ENCODE assay signal across 17 mouse cellular contexts in the genomic region with DNA sequence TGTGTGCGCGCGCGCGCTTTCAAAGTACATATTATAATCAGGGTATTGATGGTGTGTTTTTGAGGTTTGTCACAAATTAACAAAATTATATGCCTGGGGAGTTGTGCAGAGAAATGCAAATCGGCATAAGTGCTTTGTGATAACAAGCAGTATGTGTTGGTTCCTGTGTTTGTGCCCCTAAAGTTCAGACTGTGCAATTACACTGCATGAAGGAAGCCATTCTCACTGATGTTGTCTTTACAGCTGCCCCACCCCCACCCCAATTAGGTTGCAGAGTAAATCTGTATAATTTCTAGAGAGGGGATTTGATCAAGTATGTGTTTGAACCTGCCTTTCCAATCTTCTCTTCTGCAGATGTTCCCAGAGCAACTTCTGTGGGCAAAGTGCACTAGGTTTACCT. TPM values are rescaled to one million over a fixed set of nuclear protein-coding genes. Genes with fewer than 3 reads are reported as not detected.
DNase-seq lines count a peak whose midpoint lies in the region; ATAC-seq and TF ChIP-seq lines count a peak whose summit lies in the region.
"Had no signal": no experiment of that assay in that cellular context is flagged by ENCODE, and none has a peak within 500 bp of the region (broad histone marks: within the 10 kb centered on the region; RNA-seq: fewer than 3 reads in every experiment).

No protein-coding gene starts in this region.

- peaks cover 11% of the 10 kb centered on the region; the same call in 1 of the 2 replicates for H3K36me3 ChIP-seq in heart, postnatal 0 days (replicated peaks; ENCODE audit: control insufficient read depth, insufficient read depth, low read length)
- 0 out of 2 replicates have a peak, but pooled peaks cover 12% of the 10 kb centered on the region for H3K36me3 ChIP-seq in lung, postnatal 0 days (ENCODE audit: insufficient read depth, low read length)
- H3K36me3 ChIP-seq in forebrain, embryonic 12.5 days (replicated peaks) = peaks cover 19% of the 10 kb centered on the region
- H3K36me3 ChIP-seq in splenic B cell, adult 2 months (ENCODE audit: control insufficient read depth, insufficient read depth, low read length, poor library complexity, severe bottlenecking) = no peaks in the 10 kb centered on the region
- no peaks in the 10 kb centered on the region for H3K36me3 ChIP-seq in thymus, adult 2 months (ENCODE audit: control insufficient read depth, insufficient read depth, low read length)
- peaks cover 60% of the 10 kb centered on the region for H3K36me3 ChIP-seq in embryonic facial prominence, embryonic 10.5 days (replicated peaks)

- ATAC-seq in heart, postnatal 0 days (ENCODE audit: insufficient read depth, low read depth) = no peak
- no peak for ATAC-seq in lung, postnatal 0 days
- ATAC-seq in forebrain, embryonic 12.5 days (ENCODE audit: low FRiP score) = no peak
- ATAC-seq: inflammation-experienced regulatory T-cells, adult 6 months; liver, embryonic 12.5 days had no signal

- no peak overlapping the region for H3K4me2 ChIP-seq in heart, postnatal 0 days (ENCODE audit: low read depth, low read length)
- no peak overlapping the region for H3K4me2 ChIP-seq in lung, postnatal 0 days (replicated peaks; ENCODE audit: low read depth, low read length)
- no peak overlapping the region for H3K4me2 ChIP-seq in forebrain, embryonic 12.5 days
- H3K4me2 ChIP-seq: heart, embryonic 13.5 days; liver, embryonic 12.5 days; midbrain, embryonic 11.5 days had no signal

- H3K9ac ChIP-seq in heart, postnatal 0 days (replicated peaks; ENCODE audit: low read depth, low read length) = no peak overlapping the region
- no peak overlapping the region for H3K9ac ChIP-seq in lung, postnatal 0 days (replicated peaks; ENCODE audit: low read depth)
- no peak overlapping the region for H3K9ac ChIP-seq in forebrain, embryonic 12.5 days
- H3K9ac ChIP-seq: heart, embryonic 13.5 days; liver, embryonic 12.5 days had no signal

- TF ChIP-seq POLR2A in thymus, adult 2 months (IDR thresholded peaks at IDR 0.05; ENCODE audit: control insufficient read depth, extremely low read depth, insufficient read depth, low read length, poor library complexity) = no peak

- 94% methylated on average over 6 of the region's 6 CpGs for WGBS in heart, postnatal 0 days
- WGBS in lung, postnatal 0 days = 90% methylated on average over 6 of the region's 6 CpGs
- 83% methylated on average over 6 of the region's 6 CpGs for WGBS in forebrain, embryonic 12.5 days
- WGBS in thymus, adult 2 months = 95% methylated on average over 6 of the region's 6 CpGs
- WGBS in embryonic facial prominence, embryonic 10.5 days = 93% methylated on average over 6 of the region's 6 CpGs

- 0 out of 2 replicates have a peak, but pooled peaks have one; percentile 2 for TF ChIP-seq CTCF in heart, postnatal 0 days (IDR thresholded peaks at IDR 0.05; ENCODE audit: low read depth)
- TF ChIP-seq CTCF in lung, postnatal 0 days (IDR thresholded peaks at IDR 0.05) = peak; percentile 42
- TF ChIP-seq CTCF in thymus, adult 2 months (IDR thresholded peaks at IDR 0.05; ENCODE audit: borderline replicate concordance, control insufficient read depth, extremely low read depth, insufficient read depth, low read length, poor library complexity) = no peak

- no peaks in the 10 kb centered on the region for H3K9me3 ChIP-seq in heart, postnatal 0 days (replicated peaks; ENCODE audit: control insufficient read depth, low read length)
- H3K9me3 ChIP-seq in lung, postnatal 0 days (ENCODE audit: low read length) = no peaks in the 10 kb centered on the region
- no peaks in the 10 kb centered on the region for H3K9me3 ChIP-seq in forebrain, embryonic 12.5 days
- H3K9me3 ChIP-seq in embryonic facial prominence, embryonic 10.5 days = no peaks in the 10 kb centered on the region
- H3K9me3 ChIP-seq: heart, embryonic 13.5 days; liver, embryonic 12.5 days had no signal

- DNase-seq in heart, postnatal 0 days (ENCODE audit: low spot score) = no peak
- no peak for DNase-seq in heart, adult 8-10 months (ENCODE audit: low spot score)
- no peak for DNase-seq in lung, postnatal 0 days (ENCODE audit: low spot score)
- DNase-seq in lung, postnatal 4 days = no peak
- DNase-seq in splenic B cell, adult 2 months (ENCODE audit: low read depth, low spot score) = peak; percentile 62
- DNase-seq in thymus, adult 2 months = no peak
- no peak for DNase-seq in embryonic facial prominence, embryonic 10.5 days (ENCODE audit: low spot score)
- DNase-seq: adrenal gland, postnatal 36 days; gastrocnemius, postnatal 36 days; kidney, postnatal 36 days; lung, postnatal 14 days; thymus, adult 18-20 months had no signal

- H3K27me3 ChIP-seq in heart, postnatal 0 days (ENCODE audit: control insufficient read depth, insufficient read depth, low read length) = no peaks in the 10 kb centered on the region
- no peaks in the 10 kb centered on the region for H3K27me3 ChIP-seq in lung, postnatal 0 days (replicated peaks; ENCODE audit: insufficient read depth, low read length)
- no peaks in the 10 kb centered on the region for H3K27me3 ChIP-seq in forebrain, embryonic 12.5 days
- no peaks in the 10 kb centered on the region for H3K27me3 ChIP-seq in splenic B cell, adult 2 months (ENCODE audit: control insufficient read depth, insufficient read depth, low read length, poor library complexity, severe bottlenecking)
- no peaks in the 10 kb centered on the region for H3K27me3 ChIP-seq in thymus, adult 2 months (ENCODE audit: control insufficient read depth, insufficient read depth, low read length)
- H3K27me3 ChIP-seq in embryonic facial prominence, embryonic 10.5 days (replicated peaks; ENCODE audit: low read depth, poor library complexity, severe bottlenecking) = no peaks in the 10 kb centered on the region
- H3K27me3 ChIP-seq: heart, embryonic 13.5 days had no signal

- H3K4me1 ChIP-seq in heart, postnatal 0 days (ENCODE audit: control insufficient read depth, insufficient read depth) = no peaks in the 10 kb centered on the region; the same call in 1 of the 2 replicates
- H3K4me1 ChIP-seq in lung, postnatal 0 days (ENCODE audit: insufficient read depth, low read depth, low read length) = peaks cover 8% of the 10 kb centered on the region; the same call in 1 of the 2 replicates
- H3K4me1 ChIP-seq in forebrain, embryonic 12.5 days = peaks cover 72% of the 10 kb centered on the region
- no peaks in the 10 kb centered on the region for H3K4me1 ChIP-seq in thymus, adult 2 months (replicated peaks; ENCODE audit: control insufficient read depth, insufficient read depth, low read length)
- peaks cover 77% of the 10 kb centered on the region for H3K4me1 ChIP-seq in embryonic facial prominence, embryonic 10.5 days

- TF ChIP-seq EP300 in heart, postnatal 0 days (IDR thresholded peaks at IDR 0.05; ENCODE audit: low read depth) = no peak
- TF ChIP-seq EP300 in lung, postnatal 0 days (IDR thresholded peaks at IDR 0.05) = no peak

- no peak overlapping the region for H3K27ac ChIP-seq in heart, postnatal 0 days (ENCODE audit: low read depth)
- no peak overlapping the region for H3K27ac ChIP-seq in lung, postnatal 0 days (ENCODE audit: low read length)
- H3K27ac ChIP-seq in forebrain, embryonic 12.5 days = peak overlapping the region; percentile 36; the same call in 1 of the 2 replicates
- no peak overlapping the region for H3K27ac ChIP-seq in thymus, adult 2 months (ENCODE audit: control insufficient read depth, insufficient read depth, low read length)
- no peak overlapping the region for H3K27ac ChIP-seq in embryonic facial prominence, embryonic 10.5 days (replicated peaks)
- H3K27ac ChIP-seq: heart, embryonic 13.5 days; liver, embryonic 12.5 days had no signal

- H3K4me3 ChIP-seq in heart, postnatal 0 days (ENCODE audit: low read depth, low read length) = no peak overlapping the region
- no peak overlapping the region for H3K4me3 ChIP-seq in lung, postnatal 0 days (ENCODE audit: low read depth, low read length)
- no peak overlapping the region for H3K4me3 ChIP-seq in forebrain, embryonic 12.5 days (replicated peaks)
- no peak overlapping the region for H3K4me3 ChIP-seq in thymus, adult 2 months (ENCODE audit: control insufficient read depth, insufficient read depth, low read length)
- no peak overlapping the region for H3K4me3 ChIP-seq in embryonic facial prominence, embryonic 10.5 days
- H3K4me3 ChIP-seq: heart, embryonic 13.5 days; liver, embryonic 12.5 days had no signal

RNA-seq across cellular contexts. Expression of a gene that starts 7.8 kb away (rescaled TPM):
- 57.0 and 65.5 TPM in 2 replicates for total RNA-seq in heart, postnatal 0 days (2014; rRNA removed; ENCODE audit: low replicate concordance)
- 56.4 and 64.1 TPM in 2 replicates for polyA plus RNA-seq in heart, postnatal 0 days (2015; fragmentation: Nextera tagmentation; extraction: Ambion mirVana)
- 10 to 100 TPM; 51.8 to 58.4 (median 54.5) TPM for total RNA-seq in heart, adult 8-10 months (2022)
- 134 and 140 TPM in 2 replicates for polyA plus RNA-seq in lung, postnatal 0 days (2015; fragmentation: Nextera tagmentation; extraction: Ambion mirVana)
- polyA plus RNA-seq in forebrain, embryonic 12.5 days (2016; fragmentation: Nextera tagmentation; extraction: Ambion mirVana) = 84.9 and 90.4 TPM in 2 replicates
- polyA plus RNA-seq in thymus, adult 2 months (2012; rRNA removed) = 20.1 and 23.3 TPM in 2 replicates
- polyA plus RNA-seq in embryonic facial prominence, embryonic 10.5 days (2016; fragmentation: Nextera tagmentation; extraction: Ambion mirVana) = 67.6 and 77.1 TPM in 2 replicates

RNA-seq across cellular contexts. Expression of a gene that starts 55.3 kb away (rescaled TPM):
- 64.3 and 83.6 TPM in 2 replicates for total RNA-seq in heart, postnatal 0 days (2014; rRNA removed; ENCODE audit: low replicate concordance)
- polyA plus RNA-seq in heart, postnatal 0 days (2015; fragmentation: Nextera tagmentation; extraction: Ambion mirVana) = 32.5 and 35.6 TPM in 2 replicates
- total RNA-seq in heart, adult 8-10 months (2022) = 10 to 100 TPM; 77.3 to 89.7 (median 87.0) TPM
- polyA plus RNA-seq in lung, postnatal 0 days (2015; fragmentation: Nextera tagmentation; extraction: Ambion mirVana) = 2.3 and 2.6 TPM in 2 replicates
- polyA plus RNA-seq in forebrain, embryonic 12.5 days (2016; fragmentation: Nextera tagmentation; extraction: Ambion mirVana) = 5.5 and 6.3 TPM in 2 replicates
- 0.89 and 1.7 TPM in 2 replicates for polyA plus RNA-seq in thymus, adult 2 months (2012; rRNA removed)
- 1.1 and 1.3 TPM in 2 replicates for polyA plus RNA-seq in embryonic facial prominence, embryonic 10.5 days (2016; fragmentation: Nextera tagmentation; extraction: Ambion mirVana)
- polyA plus RNA-seq: inflammation-experienced regulatory T-cells, adult 6 months had no signal
